Mouse (Mus musculus) megakaryocyte progenitor cell, adult 5-6 weeks (primary cell): ENCODE data around the gene Tenm2. TPM values are rescaled to one million over a fixed set of nuclear protein-coding genes. Genes with fewer than 3 reads are reported as not detected.

Experiments
- ATAC-seq: replicated peaks from 2 replicates; pipeline ENCODE4 v1.8.0; 2016; ENCODE audit warnings: mild to moderate bottlenecking, moderate TSS enrichment, inconsistent platforms; ENCODE audit not compliant: poor library complexity
- total RNA-seq, 2 experiments: library from RNA; stranded (forward) in 1 of 2; stranded (reverse) in 1 of 2; fragments of 157-497, 149-512 nt in 1 of 2; fragments of 200-1000 nt in 1 of 2; gene quantifications; 2 replicates each; pipeline versions ENCODE4 v1.2.3 to v1.2.4; 2015 to 2017

Gene Tenm2
- total RNA-seq, 2 experiments from 2014 or later: not detected

GRCm38 (mm10) chr11:36492274-36492673, 743.5 kb downstream of the Tenm2 start:
- ATAC-seq: no peak

- ATAC-seq: no peak
Observed at GRCm38 (mm10) chr11:36490085-36490484, 745.7 kb downstream of the Tenm2 start.

DNA sequence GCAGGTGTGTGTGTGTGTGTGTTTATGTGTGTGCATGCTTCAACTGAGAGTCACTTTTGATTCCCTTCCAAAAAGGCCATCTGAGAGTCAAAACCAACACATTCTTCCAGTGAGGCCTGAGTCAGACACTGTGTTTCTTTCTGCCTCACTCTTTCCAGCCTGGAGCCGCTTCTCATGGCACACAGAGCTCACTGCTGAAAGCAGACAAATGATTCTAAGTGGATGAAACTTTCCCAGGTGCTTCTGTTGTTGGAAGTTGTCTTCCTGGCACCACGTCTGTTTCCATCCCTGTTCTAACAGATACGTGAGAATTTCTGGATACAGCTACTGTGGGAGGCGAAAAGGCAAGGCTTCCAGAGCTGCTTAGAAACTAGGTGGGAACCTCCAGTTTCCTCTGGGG, 747.1 kb downstream of the Tenm2 start:
- no peak for ATAC-seq

DNA sequence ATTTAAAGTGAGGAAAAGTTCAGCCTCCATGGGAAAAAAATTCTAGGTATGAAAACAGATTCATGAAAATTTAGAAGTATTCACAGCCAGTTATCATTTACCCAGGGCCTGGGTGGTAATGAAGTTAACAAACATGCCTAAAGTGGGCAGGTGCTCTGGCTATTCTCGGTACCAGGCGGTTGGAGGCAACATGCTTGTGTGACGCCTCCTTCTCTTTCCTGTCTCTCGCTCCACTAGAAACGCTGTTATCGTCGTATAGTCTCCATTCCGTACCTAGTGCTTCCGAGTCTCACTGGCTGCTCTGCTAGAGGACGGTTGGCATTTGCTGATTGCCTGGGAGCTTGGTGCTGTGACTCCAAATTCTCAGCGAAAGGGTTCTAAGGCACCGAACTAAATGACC, 749.7 kb downstream of the Tenm2 start:
- ATAC-seq: no peak

DNA sequence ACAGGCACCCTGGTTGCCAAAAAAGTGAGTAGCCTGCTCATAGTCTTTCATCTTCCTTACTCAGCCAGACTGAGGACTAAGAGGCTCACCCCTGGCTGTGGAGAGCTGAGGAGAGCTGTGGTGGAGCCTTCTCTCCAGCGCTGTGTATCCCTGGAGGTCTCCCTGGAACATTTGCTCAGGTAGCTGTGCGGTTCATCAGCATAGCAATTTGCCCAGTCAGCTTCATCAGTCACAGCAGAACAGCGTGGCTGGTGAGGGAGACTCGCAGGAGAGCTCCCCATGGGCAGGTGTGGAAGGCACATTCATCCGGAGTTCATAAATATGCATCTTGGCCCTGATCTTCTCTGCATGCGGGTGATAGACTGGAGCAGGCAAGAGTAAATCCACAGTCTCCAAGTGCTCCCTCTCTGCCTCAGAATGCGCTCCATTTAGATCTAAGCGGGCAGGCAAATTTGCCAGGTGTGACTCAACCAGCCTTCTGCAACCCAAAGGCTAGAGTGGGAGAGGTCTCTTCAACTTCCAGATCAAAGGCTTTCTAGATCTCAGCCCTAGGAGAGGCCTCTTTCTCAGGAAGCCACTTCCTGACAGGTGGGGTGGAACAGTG, 751.2 kb downstream of the Tenm2 start:
- no peak for ATAC-seq

GRCm38 (mm10) chr11:36482136-36482535, 753.6 kb downstream of the Tenm2 start:
- no peak for ATAC-seq

GRCm38 (mm10) chr11:36481524-36481923, 754.2 kb downstream of the Tenm2 start:
- no peak for ATAC-seq

- ATAC-seq: no peak
Observed at GRCm38 (mm10) chr11:36481086-36481485, 754.7 kb downstream of the Tenm2 start.

DNA sequence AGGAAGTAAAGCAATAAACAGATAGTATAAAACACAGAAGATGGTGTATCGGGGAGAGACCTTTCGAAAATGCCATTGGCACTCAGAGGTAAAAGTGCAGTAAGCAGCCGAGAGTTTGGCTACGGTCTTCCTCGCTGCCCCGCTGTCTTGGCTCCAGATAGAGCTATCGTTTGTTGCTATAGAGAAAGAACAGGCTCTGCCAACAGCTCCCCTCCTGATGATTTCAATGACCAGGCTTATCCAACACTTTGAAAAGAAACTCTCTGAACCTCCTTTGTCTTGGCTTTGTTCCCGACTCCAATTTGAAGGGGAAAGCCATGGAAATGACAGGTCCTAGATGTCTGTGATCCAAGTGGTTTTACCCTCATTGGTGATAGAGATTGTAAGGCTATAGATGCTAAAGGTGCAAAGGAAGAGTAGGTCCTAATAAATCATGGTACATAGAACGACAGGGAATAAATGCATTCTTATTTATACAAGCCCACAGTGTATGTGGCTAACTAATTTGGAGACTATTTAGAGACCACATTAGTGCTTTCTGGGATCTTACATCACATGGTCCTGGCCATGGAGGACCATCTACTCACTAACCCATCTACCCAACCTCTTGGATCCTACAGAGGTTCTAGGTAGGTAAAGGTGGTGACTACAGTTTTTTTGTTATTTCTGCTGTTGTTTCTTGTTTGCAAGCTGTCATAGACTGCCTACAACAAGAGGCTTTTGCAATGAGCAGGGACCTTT, 765.8 kb downstream of the Tenm2 start:
- ATAC-seq: no peak

DNA sequence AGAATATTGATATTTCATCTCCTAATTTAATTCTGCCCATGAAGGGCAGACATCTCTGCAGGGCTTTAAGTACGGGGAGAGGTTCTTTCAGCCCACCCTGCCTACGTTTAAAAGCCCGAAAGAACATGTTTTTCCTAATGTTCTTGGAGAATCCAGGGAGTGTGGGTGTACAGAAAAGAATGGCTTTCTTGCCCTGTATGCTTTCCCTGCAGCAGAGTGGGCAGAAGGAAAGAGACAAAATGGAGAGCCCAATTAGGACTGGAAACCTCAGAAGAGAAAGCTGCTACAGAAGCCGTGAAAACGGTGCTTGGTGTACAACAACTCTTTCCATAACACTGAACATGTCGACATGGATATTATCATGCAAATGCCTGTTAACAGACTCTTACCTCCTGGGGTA, 777.3 kb downstream of the Tenm2 start:
- no peak for ATAC-seq

DNA sequence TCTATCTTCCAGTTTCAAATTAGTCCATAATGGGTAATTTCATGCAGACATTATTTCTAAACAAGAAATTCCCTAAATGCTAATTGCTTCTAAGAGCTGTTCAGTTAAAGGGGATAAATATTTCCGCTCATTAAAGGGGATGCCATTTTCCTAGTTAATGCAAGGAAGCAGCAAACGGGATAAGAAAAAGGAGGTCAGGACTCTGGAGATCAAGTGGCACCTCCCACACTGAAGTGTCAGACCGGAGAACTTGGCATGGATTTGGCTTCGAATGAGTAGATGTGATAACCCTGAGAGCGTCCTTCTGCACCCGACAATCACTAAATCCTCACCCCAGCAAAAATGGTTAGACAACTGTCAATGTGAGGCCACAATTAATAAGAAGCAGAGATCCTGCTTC, 781.7 kb downstream of the Tenm2 start:
- no peak for ATAC-seq

- no peak for ATAC-seq
Observed at GRCm38 (mm10) chr11:36452436-36452835, 783.3 kb downstream of the Tenm2 start.

- no peak for ATAC-seq
Observed at GRCm38 (mm10) chr11:36446351-36446750, 789.4 kb downstream of the Tenm2 start.

DNA sequence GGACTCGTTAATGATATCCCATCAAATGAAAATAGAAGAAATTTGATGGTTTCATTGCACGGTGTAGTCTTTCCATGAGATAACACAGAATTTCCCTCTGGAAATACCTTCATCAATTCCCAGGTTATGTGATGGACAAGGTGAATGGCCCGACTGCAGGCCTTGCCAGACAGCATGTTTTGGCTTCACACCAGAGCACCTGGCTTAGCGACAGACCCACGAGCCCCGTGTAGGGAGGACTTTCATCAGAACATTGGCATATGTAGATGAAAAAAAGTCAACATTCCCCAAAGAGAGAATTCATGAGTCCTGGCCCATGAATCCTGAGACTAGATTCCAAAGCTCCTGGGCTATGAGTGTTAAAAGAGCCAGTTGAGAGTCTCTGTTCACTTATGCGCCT, 791.9 kb downstream of the Tenm2 start:
- ATAC-seq: no peak

- no peak for ATAC-seq
Observed at GRCm38 (mm10) chr11:36441801-36442200, 794.0 kb downstream of the Tenm2 start.

DNA sequence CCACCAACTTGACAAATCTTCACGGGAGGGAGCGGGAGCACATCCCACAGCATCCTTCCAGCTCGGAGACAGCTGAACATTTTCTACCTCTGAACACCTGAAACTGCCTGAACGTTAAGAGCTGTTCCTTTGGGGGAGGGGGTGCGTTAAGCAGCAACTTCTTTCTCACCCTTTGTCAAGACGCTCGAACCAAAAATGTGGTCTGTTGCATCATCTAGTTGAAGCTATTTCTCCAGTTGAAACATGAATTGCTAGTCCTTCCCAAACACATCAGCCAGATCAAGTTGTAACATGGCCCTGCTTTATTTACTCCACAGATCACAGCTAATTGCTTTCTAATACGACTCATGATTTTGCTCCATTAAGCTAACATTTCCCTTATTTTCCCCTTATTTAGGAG, 799.5 kb downstream of the Tenm2 start:
- ATAC-seq: no peak

DNA sequence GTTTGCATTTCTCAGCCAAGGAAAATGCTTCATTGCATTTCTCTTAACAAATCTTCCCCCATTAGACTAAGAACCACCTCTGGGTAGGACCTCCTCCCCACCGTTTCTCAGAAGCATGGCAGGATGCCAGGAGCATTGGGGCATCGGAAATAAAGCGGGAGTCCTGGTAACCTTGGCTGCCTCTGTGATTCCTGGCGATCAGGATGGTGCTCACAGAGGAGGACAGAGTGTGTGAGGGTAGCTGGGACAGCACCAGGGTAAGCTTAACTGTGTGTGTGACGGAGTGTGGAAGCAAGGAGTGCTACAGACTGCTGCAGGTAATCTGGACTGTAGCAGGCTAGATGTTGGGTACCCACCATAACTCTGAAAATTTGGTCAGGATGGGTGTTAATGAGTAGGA, 806.8 kb downstream of the Tenm2 start:
- ATAC-seq: no peak

- ATAC-seq: no peak
Observed at GRCm38 (mm10) chr11:36424959-36425358, 810.8 kb downstream of the Tenm2 start.

DNA sequence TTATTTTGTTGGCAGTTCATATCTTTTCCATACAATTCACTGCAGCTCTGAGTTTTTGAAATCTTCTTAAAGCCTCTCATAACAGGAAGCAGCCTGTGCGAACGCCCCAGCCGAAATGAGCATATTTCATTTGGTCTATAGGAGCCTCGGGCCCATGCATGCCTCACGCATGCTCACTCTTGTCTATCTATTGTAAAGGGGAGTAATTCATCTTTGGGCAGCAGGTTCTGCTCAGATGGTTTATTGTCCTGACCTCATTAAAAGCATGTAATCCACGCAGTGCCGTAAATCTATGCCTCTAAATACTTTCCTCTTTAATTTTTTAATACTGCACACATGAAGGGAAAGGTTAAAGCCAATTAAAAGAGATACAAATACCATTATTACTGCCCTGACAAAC, 815.7 kb downstream of the Tenm2 start:
- ATAC-seq: no peak

DNA sequence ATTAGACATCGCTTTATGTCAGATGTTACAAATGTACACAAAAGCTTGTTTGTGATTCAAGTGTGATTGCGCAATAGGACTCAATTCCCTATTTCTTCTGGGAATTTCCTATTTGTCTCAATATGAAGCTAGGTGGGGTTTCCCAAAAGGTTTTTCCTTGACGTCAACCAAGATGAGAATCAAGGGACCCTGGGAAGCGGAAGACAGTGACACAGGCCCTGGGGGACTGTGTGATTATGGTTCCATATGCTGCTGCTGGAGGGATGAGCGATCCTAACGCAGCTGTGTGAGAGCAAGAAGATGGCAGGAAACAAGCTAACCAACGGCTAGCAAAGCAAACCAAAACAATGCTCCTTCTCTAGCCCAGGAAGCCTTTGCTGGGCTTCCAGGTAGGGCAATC, 820.5 kb downstream of the Tenm2 start:
- no peak for ATAC-seq

DNA sequence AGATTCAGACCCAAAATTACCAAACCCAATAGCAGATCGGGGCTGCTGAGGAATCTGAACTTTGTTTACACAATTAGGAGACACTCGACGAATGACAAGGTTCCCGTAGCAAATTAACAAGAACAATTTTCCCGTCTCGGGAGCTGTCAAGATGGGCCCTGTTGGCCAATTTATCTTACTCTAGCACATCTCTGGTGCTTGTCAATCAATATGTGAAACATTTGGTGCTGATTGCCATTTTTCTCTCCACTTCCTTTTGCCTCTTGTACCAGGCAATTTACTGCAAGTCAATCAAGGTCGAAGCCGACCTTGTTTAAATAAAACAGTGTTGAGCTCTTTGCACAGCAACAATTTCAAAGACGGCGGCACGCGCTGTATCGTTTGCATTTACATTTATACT, 824.9 kb downstream of the Tenm2 start:
- no peak for ATAC-seq

DNA sequence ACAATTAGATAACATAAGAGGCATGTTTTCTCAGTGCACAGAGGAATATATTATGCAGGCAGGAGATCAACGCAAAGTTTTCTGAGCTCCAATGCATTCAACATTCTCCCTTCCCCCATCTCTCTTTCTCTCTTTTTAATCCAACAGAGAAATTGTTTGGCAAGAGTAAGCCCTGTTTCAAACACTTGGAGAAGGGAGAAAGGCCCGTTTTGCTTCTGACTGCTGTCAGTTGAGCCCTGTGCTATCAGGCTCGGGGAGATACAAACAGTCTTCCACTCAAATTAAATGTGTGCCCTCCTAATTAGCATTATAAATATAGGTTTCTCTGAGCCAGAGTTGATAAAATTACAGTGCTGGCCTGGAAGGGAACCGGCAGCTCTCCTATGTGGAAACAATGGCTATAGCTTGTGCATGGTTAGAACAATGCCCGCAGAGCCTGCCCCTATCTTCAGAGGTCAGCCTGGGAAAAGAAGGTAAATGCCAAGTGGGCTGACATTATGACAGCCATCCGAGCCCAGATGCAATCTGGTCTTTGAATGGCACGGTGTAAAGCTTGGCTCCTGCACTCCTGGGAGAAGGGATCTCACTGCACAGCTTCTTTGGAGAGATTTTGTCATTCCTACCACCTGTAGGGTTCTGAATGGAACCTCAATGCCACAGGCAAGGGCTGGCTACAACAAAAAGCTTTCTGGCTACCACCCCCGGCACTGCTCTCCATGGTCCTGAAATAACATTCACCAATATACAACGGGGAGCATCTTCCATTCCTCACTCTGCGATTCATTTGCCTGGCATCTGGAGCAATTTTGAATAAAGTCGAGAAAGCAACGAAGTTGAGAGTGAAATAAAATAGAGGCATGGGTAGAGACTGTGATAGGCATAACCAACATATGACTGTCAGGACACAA, 839.7 kb downstream of the Tenm2 start:
- ATAC-seq: no peak
